Mouse (Mus musculus): ENCODE measurements around the gene Tasp1.

- no peak for TF ChIP-seq CTCF (IDR thresholded peaks at IDR 0.05; ENCODE audit: low read depth)
- no peak for TF ChIP-seq EP300 (IDR thresholded peaks at IDR 0.05; ENCODE audit: low read depth)
These were observed 14.9 kb downstream of the Tasp1 start for GRCm38 (mm10) chr2:140051607-140052126.

All from liver, postnatal 0 days (tissue).